Mouse (Mus musculus): ENCODE data around the gene Cldn15.

GRCm38 (mm10) chr5:136982338-136982930 lies 16.0 kb downstream of the Cldn15 start:
- peak; percentile 17; the same call in 1 of the 2 replicates for TF ChIP-seq CTCF (IDR thresholded peaks at IDR 0.05; ENCODE audit: insufficient read depth, low read depth, low read length)
- no peak for TF ChIP-seq POLR2A (IDR thresholded peaks at IDR 0.05; ENCODE audit: insufficient read depth, low read depth, low read length)
